Mouse (Mus musculus): ENCODE measurements at regions not wholly inside any gene's neighbourhood (a gene's known extent, or its start where the extent isn't known, plus 50 kb on each side); places are given as distances from the start of the nearest gene placed in this dataset.

- no peak for TF ChIP-seq POLR2A (IDR thresholded peaks at IDR 0.05; ENCODE audit: low read depth, low read length)
- no peak for TF ChIP-seq CTCF (IDR thresholded peaks at IDR 0.05; ENCODE audit: borderline replicate concordance, insufficient read depth, low read length)
- Histone ChIP-seq H3K27ac (ENCODE audit: insufficient read depth, low read length) (no peak overlapping the region), H3K4me3 (ENCODE audit: insufficient read depth, low read length) (no peak overlapping the region), H3K4me1 (ENCODE audit: control insufficient read depth, insufficient read depth, low read length) (peaks cover 23% of the 10 kb centered on the region)
Observed at GRCm38 (mm10) chr5:148632516-148633170, 80.1 kb upstream of the Ubl3 start.

- peaks cover 23% of the 10 kb centered on the region for H3K4me1 ChIP-seq (ENCODE audit: control insufficient read depth, insufficient read depth, low read length)
- H3K27ac ChIP-seq (ENCODE audit: insufficient read depth, low read length): no peak overlapping the region
- H3K4me3 ChIP-seq (ENCODE audit: insufficient read depth, low read length): no peak overlapping the region
- TF ChIP-seq POLR2A (IDR thresholded peaks at IDR 0.05; ENCODE audit: low read depth, low read length) (no peak), CTCF (IDR thresholded peaks at IDR 0.05; ENCODE audit: borderline replicate concordance, insufficient read depth, low read length) (no peak)
Observed at GRCm38 (mm10) chr5:148631566-148631965, 79.0 kb upstream of the Ubl3 start.

GRCm38 (mm10) chr5:148626014-148626413 lies 73.4 kb upstream of the Ubl3 start:
- TF ChIP-seq CTCF (IDR thresholded peaks at IDR 0.05; ENCODE audit: borderline replicate concordance, insufficient read depth, low read length) (no peak), POLR2A (IDR thresholded peaks at IDR 0.05; ENCODE audit: low read depth, low read length) (no peak)
- H3K4me3 ChIP-seq (ENCODE audit: insufficient read depth, low read length): no peak overlapping the region
- peaks cover 3% of the 10 kb centered on the region for H3K4me1 ChIP-seq (ENCODE audit: control insufficient read depth, insufficient read depth, low read length)
- no peak overlapping the region for H3K27ac ChIP-seq (ENCODE audit: insufficient read depth, low read length)

- H3K4me1 ChIP-seq (ENCODE audit: control insufficient read depth, insufficient read depth, low read length): peaks cover 3% of the 10 kb centered on the region
- TF ChIP-seq CTCF (IDR thresholded peaks at IDR 0.05; ENCODE audit: borderline replicate concordance, insufficient read depth, low read length) (no peak), POLR2A (IDR thresholded peaks at IDR 0.05; ENCODE audit: low read depth, low read length) (no peak)
- no peak overlapping the region for H3K27ac ChIP-seq (ENCODE audit: insufficient read depth, low read length)
- no peak overlapping the region for H3K4me3 ChIP-seq (ENCODE audit: insufficient read depth, low read length)
Observed at GRCm38 (mm10) chr5:148624649-148625405, 72.2 kb upstream of the Ubl3 start.

GRCm38 (mm10) chr5:148620895-148621786 lies 68.6 kb upstream of the Ubl3 start:
- Histone ChIP-seq H3K4me3 (ENCODE audit: insufficient read depth, low read length) (no peak overlapping the region), H3K4me1 (ENCODE audit: control insufficient read depth, insufficient read depth, low read length) (peaks cover 3% of the 10 kb centered on the region), H3K27ac (ENCODE audit: insufficient read depth, low read length) (no peak overlapping the region)
- TF ChIP-seq CTCF (IDR thresholded peaks at IDR 0.05; ENCODE audit: borderline replicate concordance, insufficient read depth, low read length): no peak
- no peak for TF ChIP-seq POLR2A (IDR thresholded peaks at IDR 0.05; ENCODE audit: low read depth, low read length)

GRCm38 (mm10) chr5:148619917-148620316 lies 67.3 kb upstream of the Ubl3 start:
- no peak overlapping the region for H3K4me3 ChIP-seq (ENCODE audit: insufficient read depth, low read length)
- TF ChIP-seq CTCF (IDR thresholded peaks at IDR 0.05; ENCODE audit: borderline replicate concordance, insufficient read depth, low read length) (no peak), POLR2A (IDR thresholded peaks at IDR 0.05; ENCODE audit: low read depth, low read length) (no peak)
- no peaks in the 10 kb centered on the region; the same call in 1 of the 2 replicates for H3K4me1 ChIP-seq (ENCODE audit: control insufficient read depth, insufficient read depth, low read length)
- H3K27ac ChIP-seq (ENCODE audit: insufficient read depth, low read length): no peak overlapping the region

- Histone ChIP-seq H3K4me3 (ENCODE audit: insufficient read depth, low read length) (no peak overlapping the region), H3K4me1 (ENCODE audit: control insufficient read depth, insufficient read depth, low read length) (peaks cover 2% of the 10 kb centered on the region; the same call in 1 of the 2 replicates), H3K27ac (ENCODE audit: insufficient read depth, low read length) (no peak overlapping the region)
- no peak for TF ChIP-seq CTCF (IDR thresholded peaks at IDR 0.05; ENCODE audit: borderline replicate concordance, insufficient read depth, low read length)
- TF ChIP-seq POLR2A (IDR thresholded peaks at IDR 0.05; ENCODE audit: low read depth, low read length): no peak
Observed at GRCm38 (mm10) chr5:148616426-148616825, 63.8 kb upstream of the Ubl3 start.

GRCm38 (mm10) chr5:148615706-148616366 lies 63.2 kb upstream of the Ubl3 start:
- no peak overlapping the region for H3K4me3 ChIP-seq (ENCODE audit: insufficient read depth, low read length)
- H3K4me1 ChIP-seq (ENCODE audit: control insufficient read depth, insufficient read depth, low read length): peaks cover 2% of the 10 kb centered on the region; the same call in 1 of the 2 replicates
- H3K27ac ChIP-seq (ENCODE audit: insufficient read depth, low read length): no peak overlapping the region
- TF ChIP-seq POLR2A (IDR thresholded peaks at IDR 0.05; ENCODE audit: low read depth, low read length): no peak
- no peak for TF ChIP-seq CTCF (IDR thresholded peaks at IDR 0.05; ENCODE audit: borderline replicate concordance, insufficient read depth, low read length)

GRCm38 (mm10) chr5:148615117-148615516 lies 62.5 kb upstream of the Ubl3 start:
- no peak for TF ChIP-seq CTCF (IDR thresholded peaks at IDR 0.05; ENCODE audit: borderline replicate concordance, insufficient read depth, low read length)
- TF ChIP-seq POLR2A (IDR thresholded peaks at IDR 0.05; ENCODE audit: low read depth, low read length): no peak

More at GRCm38 (mm10) chr5:148615117-148615516, 62.5 kb upstream of the Ubl3 start:
- no peak overlapping the region for H3K27ac ChIP-seq (ENCODE audit: insufficient read depth, low read length)
- no peak overlapping the region for H3K4me3 ChIP-seq (ENCODE audit: insufficient read depth, low read length)
- H3K4me1 ChIP-seq (ENCODE audit: control insufficient read depth, insufficient read depth, low read length): peaks cover 2% of the 10 kb centered on the region; the same call in 1 of the 2 replicates

Measured in embryonic fibroblast, embryonic 13.5 days (primary cell).